Mouse (Mus musculus): ENCODE measurements around the gene Gm49601. TPM values are rescaled to one million over a fixed set of nuclear protein-coding genes. Genes with fewer than 3 reads are reported as not detected.

Gene Gm49601
- total and polyA plus RNA-seq, 3 experiments: 1.4 TPM; not detected in 2

DNA sequence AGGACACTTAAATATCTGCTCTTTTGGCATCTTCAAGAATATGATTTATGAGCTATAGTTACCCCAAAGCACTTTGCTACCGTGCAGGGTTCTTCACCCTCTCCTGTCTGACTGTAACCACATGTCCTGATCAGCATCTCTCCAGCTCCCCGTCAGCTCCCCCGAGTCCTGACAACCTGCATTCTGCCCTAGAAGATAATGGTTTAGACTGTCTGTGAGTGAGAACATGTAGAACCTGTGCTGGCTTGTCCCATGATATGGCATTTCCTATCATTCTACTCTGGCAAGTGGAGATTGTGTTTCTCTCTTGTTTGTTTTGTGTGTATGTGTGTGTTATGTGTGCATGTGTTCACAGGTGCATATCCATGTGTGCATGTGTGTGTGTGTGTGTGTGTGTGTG, 28.2 kb downstream of the Gm49601 start:
- Histone ChIP-seq H3K27ac (ENCODE audit: insufficient read depth, low read depth) (no peak overlapping the region), H3K36me3 (replicated peaks in 1 of 2; ENCODE audit: control insufficient read depth in 1 of 2, insufficient read depth in 1 of 2, low read length in 1 of 2) (no peaks in the 10 kb centered on the region), H3K9me3 (replicated peaks; ENCODE audit: low read length) (no peaks in the 10 kb centered on the region), H3K4me3 (replicated peaks in 1 of 3; ENCODE audit: low read depth in 2 of 3, low read length in 2 of 3, poor library complexity in 1 of 3) (no peak overlapping the region), H3K9ac (ENCODE audit: insufficient read depth, low read depth) (no peak overlapping the region), H3K4me1 (ENCODE audit: control insufficient read depth in 1 of 2, insufficient read depth in 2 of 2) (no peaks in the 10 kb centered on the region), H3K27me3 (replicated peaks) (peaks cover 31% of the 10 kb centered on the region), H3K79me2 (replicated peaks; ENCODE audit: control insufficient read depth, extremely low read depth, insufficient read depth, poor library complexity, severe bottlenecking) (no peaks in the 10 kb centered on the region), H3K4me2 (ENCODE audit: insufficient read depth, low read depth, poor library complexity, severe bottlenecking) (no peak overlapping the region)
- in situ Hi-C loops (cut with MboI; ENCODE audit: low pct_ligation_motif_present, low pct_unique_long_range_greater_than_20kb, low sequenced_read_pairs) (no loop called here), dilution Hi-C loops (cut with MboI; ENCODE audit: extremely low pct_ligation_motif_present, extremely low pct_unique_long_range_greater_than_20kb, low sequenced_read_pairs) (no loop called here)
- DNase-seq (ENCODE audit: extremely low read depth): no peak
- no peak for TF ChIP-seq E2F4 (IDR thresholded peaks at IDR 0.05; ENCODE audit: insufficient replicate concordance, low read depth, low read length)
- TF ChIP-seq TCF12 (IDR thresholded peaks at IDR 0.05; ENCODE audit: low read depth, low read length): no peak

DNA sequence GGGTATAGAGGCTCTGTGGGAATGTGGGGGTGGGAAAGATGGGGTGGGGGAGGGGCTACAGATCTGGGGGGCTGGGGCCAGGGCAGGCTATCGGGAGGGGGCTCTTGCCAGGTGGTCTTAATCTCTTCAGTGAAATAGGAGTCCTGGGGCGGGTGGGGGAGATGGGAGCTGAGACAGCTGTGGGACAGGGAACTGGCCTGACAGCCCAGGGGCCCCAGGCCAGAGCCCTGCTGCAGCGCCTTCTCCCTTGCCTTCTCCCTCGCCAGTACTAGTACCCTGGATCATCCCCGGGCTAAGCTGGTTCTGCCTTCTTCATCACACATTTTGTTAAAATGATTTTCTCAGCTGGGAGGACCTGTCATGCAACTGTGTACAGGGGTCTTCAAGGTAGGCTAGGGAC, 30.0 kb downstream of the Gm49601 start:
- Histone ChIP-seq H3K4me1 (ENCODE audit: control insufficient read depth in 1 of 2, insufficient read depth in 2 of 2) (no peaks in the 10 kb centered on the region), H3K4me3 (replicated peaks in 1 of 3; ENCODE audit: low read depth in 2 of 3, low read length in 2 of 3, poor library complexity in 1 of 3) (no peak overlapping the region), H3K4me2 (ENCODE audit: insufficient read depth, low read depth, poor library complexity, severe bottlenecking) (no peak overlapping the region), H3K79me2 (replicated peaks; ENCODE audit: control insufficient read depth, extremely low read depth, insufficient read depth, poor library complexity, severe bottlenecking) (no peaks in the 10 kb centered on the region), H3K36me3 (replicated peaks in 1 of 2; ENCODE audit: control insufficient read depth in 1 of 2, insufficient read depth in 1 of 2, low read length in 1 of 2) (no peaks in the 10 kb centered on the region), H3K27ac (ENCODE audit: insufficient read depth, low read depth) (no peak overlapping the region), H3K27me3 (replicated peaks) (peaks cover 40% of the 10 kb centered on the region), H3K9me3 (replicated peaks; ENCODE audit: low read length) (no peaks in the 10 kb centered on the region), H3K9ac (ENCODE audit: insufficient read depth, low read depth) (no peak overlapping the region)
- dilution Hi-C loops (cut with MboI; ENCODE audit: extremely low pct_ligation_motif_present, extremely low pct_unique_long_range_greater_than_20kb, low sequenced_read_pairs): no loop called here
- in situ Hi-C loops (cut with MboI; ENCODE audit: low pct_ligation_motif_present, low pct_unique_long_range_greater_than_20kb, low sequenced_read_pairs): no loop called here
- TF ChIP-seq USF2 (conservative IDR thresholded peaks at IDR 0.05; ENCODE audit: low read depth, low read length) (no peak), ZNF384 (IDR thresholded peaks at IDR 0.05; ENCODE audit: low read depth, low read length) (no peak), PAX5 (IDR thresholded peaks at IDR 0.05; ENCODE audit: low read length) (no peak), JUN (IDR thresholded peaks at IDR 0.05; ENCODE audit: insufficient read depth, low read depth, low read length) (no peak), NRF1 (IDR thresholded peaks at IDR 0.05; ENCODE audit: low read depth, low read length) (no peak), MEF2A (IDR thresholded peaks at IDR 0.05; ENCODE audit: borderline replicate concordance, low read depth, low read length) (no peak), POLR2AphosphoS2 (IDR thresholded peaks at IDR 0.05; ENCODE audit: low read depth, low read length) (no peak), TBP (conservative IDR thresholded peaks at IDR 0.05; ENCODE audit: low read depth, low read length) (no peak), ETS1 (conservative IDR thresholded peaks at IDR 0.05; ENCODE audit: low read depth, low read length) (no peak), SIN3A (IDR thresholded peaks at IDR 0.05; ENCODE audit: low read length) (no peak), ZMIZ1 (IDR thresholded peaks at IDR 0.05; ENCODE audit: low read depth, low read length) (no peak), EP300 (IDR thresholded peaks at IDR 0.05; ENCODE audit: low read length) (no peak)
- DNase-seq (ENCODE audit: extremely low read depth): no peak

DNA sequence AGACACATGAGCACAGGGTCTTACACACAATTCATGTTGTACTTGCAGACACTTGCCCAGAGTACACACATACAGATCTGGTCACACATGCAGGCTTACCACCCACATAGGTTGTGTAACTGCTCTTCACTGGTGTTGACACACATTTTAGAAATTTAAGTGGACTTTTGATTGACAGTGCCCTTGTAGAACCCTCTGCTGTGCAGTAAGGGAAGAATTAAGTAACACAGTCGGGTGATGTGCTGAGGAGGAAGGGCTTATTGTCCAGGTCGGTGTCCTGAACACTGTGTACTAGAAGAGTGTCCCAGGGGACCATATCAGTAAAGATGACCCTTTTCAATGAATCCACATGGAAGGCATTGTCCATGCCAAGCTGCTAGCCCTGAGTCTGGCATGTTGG, 32.3 kb downstream of the Gm49601 start:
- in situ Hi-C loops (cut with MboI; ENCODE audit: low pct_ligation_motif_present, low pct_unique_long_range_greater_than_20kb, low sequenced_read_pairs): no loop called here
- Histone ChIP-seq H3K4me2 (ENCODE audit: insufficient read depth, low read depth, poor library complexity, severe bottlenecking) (no peak overlapping the region), H3K4me1 (ENCODE audit: control insufficient read depth in 1 of 2, insufficient read depth in 2 of 2) (peaks cover 4 to 7% of the 10 kb centered on the region in 2 experiments; a peak in 2 of 4 replicates), H3K4me3 (replicated peaks in 1 of 3; ENCODE audit: low read depth in 2 of 3, low read length in 2 of 3, poor library complexity in 1 of 3) (no peak overlapping the region), H3K79me2 (replicated peaks; ENCODE audit: control insufficient read depth, extremely low read depth, insufficient read depth, poor library complexity, severe bottlenecking) (no peaks in the 10 kb centered on the region), H3K9ac (ENCODE audit: insufficient read depth, low read depth) (no peak overlapping the region), H3K9me3 (replicated peaks; ENCODE audit: low read length) (peaks cover under 1% of the 10 kb centered on the region), H3K27me3 (replicated peaks) (peaks cover 56% of the 10 kb centered on the region), H3K36me3 (replicated peaks in 1 of 2; ENCODE audit: control insufficient read depth in 1 of 2, insufficient read depth in 1 of 2, low read length in 1 of 2) (no peaks in the 10 kb centered on the region), H3K27ac (ENCODE audit: insufficient read depth, low read depth) (no peak overlapping the region)
- no peak for DNase-seq (ENCODE audit: extremely low read depth)
- dilution Hi-C loops (cut with MboI; ENCODE audit: extremely low pct_ligation_motif_present, extremely low pct_unique_long_range_greater_than_20kb, low sequenced_read_pairs): no loop called here
- TF ChIP-seq ZKSCAN1 (IDR thresholded peaks at IDR 0.05; ENCODE audit: borderline replicate concordance, low read depth, low read length) (no peak), NRF1 (IDR thresholded peaks at IDR 0.05; ENCODE audit: low read depth, low read length) (no peak), RAD21 (IDR thresholded peaks at IDR 0.05; ENCODE audit: low read depth, low read length) (no peak), PAX5 (IDR thresholded peaks at IDR 0.05; ENCODE audit: low read length) (no peak), CHD1 (IDR thresholded peaks at IDR 0.05; ENCODE audit: low read depth, low read length) (no peak), HCFC1 (IDR thresholded peaks at IDR 0.05; ENCODE audit: low read depth, low read length) (no peak), MYC (IDR thresholded peaks at IDR 0.05; ENCODE audit: low read depth, low read length) (no peak), SIN3A (IDR thresholded peaks at IDR 0.05; ENCODE audit: low read length) (no peak), MAZ (IDR thresholded peaks at IDR 0.05; ENCODE audit: low read depth, low read length) (no peak), NELFE (IDR thresholded peaks at IDR 0.05; ENCODE audit: low read depth, low read length) (no peak), ZNF384 (IDR thresholded peaks at IDR 0.05; ENCODE audit: low read depth, low read length) (no peak), GABPA (IDR thresholded peaks at IDR 0.05; ENCODE audit: insufficient replicate concordance, low read depth, low read length) (no peak), SMC3 (IDR thresholded peaks at IDR 0.05; ENCODE audit: low read depth, low read length) (no peak), ELF1 (IDR thresholded peaks at IDR 0.05; ENCODE audit: low read depth, low read length) (no peak), ZC3H11A (IDR thresholded peaks at IDR 0.05; ENCODE audit: low read depth, low read length) (no peak), TBP (conservative IDR thresholded peaks at IDR 0.05; ENCODE audit: low read depth, low read length) (no peak), IRF4 (IDR thresholded peaks at IDR 0.05; ENCODE audit: low read depth, low read length) (no peak)

Data from CH12.LX (cell line).